Mouse (Mus musculus): ENCODE data around the gene Kremen1.

- TF ChIP-seq CTCF (IDR thresholded peaks at IDR 0.05; ENCODE audit: low read depth) (no peak), EP300 (IDR thresholded peaks at IDR 0.05; ENCODE audit: low read depth) (no peak)
Measured at GRCm38 (mm10) chr11:5263078-5263730, 1.8 kb upstream of the Kremen1 start.
